In the genomic region with DNA sequence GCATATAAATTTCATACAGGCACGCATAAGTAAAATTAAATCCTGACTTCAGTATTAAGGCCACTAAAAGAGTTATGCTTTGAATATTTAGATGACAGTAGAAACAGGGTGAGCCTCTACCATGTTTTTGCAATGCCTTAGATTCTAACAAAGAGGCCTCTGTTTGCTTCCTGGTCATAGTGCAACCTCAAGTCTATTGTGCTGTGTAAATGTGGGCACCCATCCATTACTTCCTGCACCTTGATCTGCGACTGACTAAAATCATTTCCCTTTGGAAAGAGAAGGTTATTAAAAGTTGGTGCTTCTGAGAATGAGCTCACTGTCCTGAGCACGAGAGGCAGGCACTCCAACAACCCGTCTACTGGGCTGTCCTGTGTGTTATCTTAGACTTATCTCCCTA, we compare ENCODE assay signal across 28 mouse cellular contexts.
DNase-seq lines count a peak whose midpoint lies in the region; ATAC-seq and TF ChIP-seq lines count a peak whose summit lies in the region.
"Had no signal": no experiment of that assay in that cellular context is flagged by ENCODE, and none has a peak within 500 bp of the region (broad histone marks: within the 10 kb centered on the region; RNA-seq: fewer than 3 reads in every experiment).

No protein-coding gene starts in this region.

- no peak overlapping the region for H3K4me2 ChIP-seq in intestine, embryonic 15.5 days (replicated peaks)
- H3K4me2 ChIP-seq in intestine, postnatal 0 days (replicated peaks; ENCODE audit: low read depth), result no peak overlapping the region
- H3K4me2 ChIP-seq in lung, postnatal 0 days (replicated peaks; ENCODE audit: low read depth, low read length), result no peak overlapping the region
- H3K4me2 ChIP-seq: embryonic facial prominence, embryonic 12.5 days; embryonic facial prominence, embryonic 15.5 days; heart, embryonic 13.5 days; hindbrain, embryonic 14.5 days had no signal

- TF ChIP-seq POLR2A in kidney, adult 2 months (IDR thresholded peaks at IDR 0.05; ENCODE audit: low read depth, low read length), result no peak
- TF ChIP-seq POLR2A in cerebellum, adult 2 months (IDR thresholded peaks at IDR 0.05; ENCODE audit: borderline replicate concordance, insufficient read depth, low read length), result no peak

- 49% methylated on average over 4 of the region's 4 CpGs for WGBS in kidney, adult 2 months
- WGBS in intestine, embryonic 15.5 days, result 77% methylated on average over 4 of the region's 4 CpGs
- WGBS in intestine, postnatal 0 days, result 59% methylated on average over 4 of the region's 4 CpGs
- WGBS in lung, postnatal 0 days, result 63% methylated on average over 4 of the region's 4 CpGs
- WGBS in cerebellum, adult 2 months, result 83% methylated on average over 4 of the region's 4 CpGs

- H3K4me1 ChIP-seq in kidney, adult 2 months (ENCODE audit: control insufficient read depth, insufficient read depth, low read length), result no peaks in the 10 kb centered on the region
- H3K4me1 ChIP-seq in intestine, embryonic 15.5 days (replicated peaks), result no peaks in the 10 kb centered on the region
- H3K4me1 ChIP-seq in intestine, postnatal 0 days (replicated peaks; ENCODE audit: control insufficient read depth, insufficient read depth, low read length), result no peaks in the 10 kb centered on the region
- no peaks in the 10 kb centered on the region for H3K4me1 ChIP-seq in lung, postnatal 0 days (ENCODE audit: insufficient read depth, low read depth, low read length)
- no peaks in the 10 kb centered on the region for H3K4me1 ChIP-seq in cerebellum, adult 2 months (ENCODE audit: control insufficient read depth, insufficient read depth, low read length)
- H3K4me1 ChIP-seq: embryonic facial prominence, embryonic 12.5 days; embryonic facial prominence, embryonic 15.5 days; heart, embryonic 10.5 days; heart, embryonic 13.5 days had no signal

- no peak overlapping the region for H3K9ac ChIP-seq in intestine, embryonic 15.5 days
- no peak overlapping the region for H3K9ac ChIP-seq in intestine, postnatal 0 days (ENCODE audit: low read depth, low read length)
- no peak overlapping the region for H3K9ac ChIP-seq in lung, postnatal 0 days (replicated peaks; ENCODE audit: low read depth)
- H3K9ac ChIP-seq: embryonic facial prominence, embryonic 12.5 days; embryonic facial prominence, embryonic 15.5 days; forebrain, postnatal 0 days; heart, embryonic 13.5 days; hindbrain, embryonic 14.5 days had no signal

- no peak for TF ChIP-seq EP300 in lung, postnatal 0 days (IDR thresholded peaks at IDR 0.05)

- no peaks in the 10 kb centered on the region for H3K27me3 ChIP-seq in kidney, adult 2 months (replicated peaks; ENCODE audit: control insufficient read depth, insufficient read depth, low read length)
- no peaks in the 10 kb centered on the region for H3K27me3 ChIP-seq in intestine, embryonic 15.5 days (replicated peaks)
- H3K27me3 ChIP-seq in intestine, postnatal 0 days (replicated peaks; ENCODE audit: control insufficient read depth, insufficient read depth, low read length), result no peaks in the 10 kb centered on the region
- no peaks in the 10 kb centered on the region for H3K27me3 ChIP-seq in lung, postnatal 0 days (replicated peaks; ENCODE audit: insufficient read depth, low read length)
- H3K27me3 ChIP-seq in cerebellum, adult 2 months (ENCODE audit: control insufficient read depth, insufficient read depth, low read length), result no peaks in the 10 kb centered on the region
- H3K27me3 ChIP-seq: CH12.LX; embryonic facial prominence, embryonic 12.5 days; embryonic facial prominence, embryonic 15.5 days; heart, embryonic 13.5 days; Patski had no signal

- H3K4me3 ChIP-seq in kidney, adult 2 months (ENCODE audit: insufficient read depth, low read depth, low read length), result no peak overlapping the region
- H3K4me3 ChIP-seq in intestine, embryonic 15.5 days (replicated peaks), result no peak overlapping the region
- no peak overlapping the region for H3K4me3 ChIP-seq in intestine, postnatal 0 days (ENCODE audit: low read depth, low read length)
- H3K4me3 ChIP-seq in lung, postnatal 0 days (ENCODE audit: low read depth, low read length), result no peak overlapping the region
- H3K4me3 ChIP-seq in cerebellum, adult 2 months (replicated peaks; ENCODE audit: insufficient read depth, low read depth, low read length), result no peak overlapping the region
- H3K4me3 ChIP-seq: embryonic facial prominence, embryonic 12.5 days; embryonic facial prominence, embryonic 15.5 days; gastrocnemius, adult 2 months; heart, adult 2 months; heart, embryonic 10.5 days; heart, embryonic 13.5 days had no signal

- no peaks in the 10 kb centered on the region for H3K9me3 ChIP-seq in intestine, embryonic 15.5 days
- no peaks in the 10 kb centered on the region for H3K9me3 ChIP-seq in intestine, postnatal 0 days (ENCODE audit: control insufficient read depth)
- H3K9me3 ChIP-seq in lung, postnatal 0 days (ENCODE audit: low read length), result no peaks in the 10 kb centered on the region
- H3K9me3 ChIP-seq: embryonic facial prominence, embryonic 12.5 days; embryonic facial prominence, embryonic 15.5 days; G1E; heart, embryonic 10.5 days; heart, embryonic 13.5 days had no signal

- peak; percentile 9 for DNase-seq in kidney, adult 9 months
- no peak for DNase-seq in kidney, adult 2 months
- no peak for DNase-seq in lung, postnatal 0 days (ENCODE audit: low spot score)
- DNase-seq in cerebellum, adult 2 months, result no peak
- DNase-seq: adrenal gland, postnatal 10 days; adrenal gland, postnatal 36 days; B cell, adult 2 months; cerebellum, adult 18-20 months; cerebellum, adult 9-11 months; cerebellum, postnatal 25 days; forebrain, postnatal 0 days; gastrocnemius, adult 2 months; gastrocnemius, postnatal 14 days; heart, adult 2 months; heart, postnatal 14 days; heart, postnatal 4 days had no signal

- no peak for TF ChIP-seq CTCF in kidney, adult 2 months (conservative IDR thresholded peaks at IDR 0.05; ENCODE audit: insufficient read depth, insufficient read length, low read depth, low read length)
- no peak for TF ChIP-seq CTCF in intestine, postnatal 0 days (IDR thresholded peaks at IDR 0.05; ENCODE audit: low read depth)
- TF ChIP-seq CTCF in lung, postnatal 0 days (IDR thresholded peaks at IDR 0.05), result no peak
- TF ChIP-seq CTCF in cerebellum, adult 2 months (IDR thresholded peaks at IDR 0.05; ENCODE audit: borderline replicate concordance, insufficient read depth, low read depth, low read length), result no peak

- peak; percentile 66 for ATAC-seq in intestine, embryonic 15.5 days
- ATAC-seq in intestine, postnatal 0 days, result peak; percentile 89
- no peak for ATAC-seq in lung, postnatal 0 days
- ATAC-seq: forebrain, embryonic 14.5 days; forebrain, postnatal 0 days; hindbrain, postnatal 0 days; Patski had no signal

- no peak overlapping the region for H3K27ac ChIP-seq in kidney, adult 2 months (ENCODE audit: insufficient read depth, low read depth, low read length)
- H3K27ac ChIP-seq in intestine, embryonic 15.5 days, result no peak overlapping the region
- H3K27ac ChIP-seq in intestine, postnatal 0 days (ENCODE audit: low read depth, low read length), result peak overlapping the region; percentile 41; the same call in 1 of the 2 replicates
- H3K27ac ChIP-seq in lung, postnatal 0 days (ENCODE audit: low read length), result no peak overlapping the region
- H3K27ac ChIP-seq in cerebellum, adult 2 months (ENCODE audit: insufficient read depth, low read length), result no peak overlapping the region
- H3K27ac ChIP-seq: embryonic facial prominence, embryonic 12.5 days; embryonic facial prominence, embryonic 15.5 days; gastrocnemius, adult 2 months; heart, adult 2 months; heart, embryonic 10.5 days; heart, embryonic 13.5 days; hindbrain, embryonic 14.5 days; hindbrain, postnatal 0 days had no signal

- no peaks in the 10 kb centered on the region; the same call in 1 of the 2 replicates for H3K36me3 ChIP-seq in kidney, adult 2 months (ENCODE audit: control insufficient read depth, insufficient read depth, low read length)
- H3K36me3 ChIP-seq in intestine, embryonic 15.5 days, result 0 out of 2 replicates have a peak, but pooled peaks cover 4% of the 10 kb centered on the region
- peaks cover 6% of the 10 kb centered on the region; the same call in 1 of the 2 replicates for H3K36me3 ChIP-seq in intestine, postnatal 0 days (ENCODE audit: control insufficient read depth, insufficient read depth)
- H3K36me3 ChIP-seq in lung, postnatal 0 days (ENCODE audit: insufficient read depth, low read length), result peaks cover 5% of the 10 kb centered on the region; the same call in 1 of the 2 replicates
